Mouse (Mus musculus) induced T-regulatory cell, adult 2 months (primary cell): ENCODE data around the gene Eif4g1.

Experiments used
- DNase-seq: peaks from one replicate; pipeline ENCODE4 v3.0.0-alpha.2; 2012; ENCODE audit warnings: low read depth

Gene Eif4g1

DNA sequence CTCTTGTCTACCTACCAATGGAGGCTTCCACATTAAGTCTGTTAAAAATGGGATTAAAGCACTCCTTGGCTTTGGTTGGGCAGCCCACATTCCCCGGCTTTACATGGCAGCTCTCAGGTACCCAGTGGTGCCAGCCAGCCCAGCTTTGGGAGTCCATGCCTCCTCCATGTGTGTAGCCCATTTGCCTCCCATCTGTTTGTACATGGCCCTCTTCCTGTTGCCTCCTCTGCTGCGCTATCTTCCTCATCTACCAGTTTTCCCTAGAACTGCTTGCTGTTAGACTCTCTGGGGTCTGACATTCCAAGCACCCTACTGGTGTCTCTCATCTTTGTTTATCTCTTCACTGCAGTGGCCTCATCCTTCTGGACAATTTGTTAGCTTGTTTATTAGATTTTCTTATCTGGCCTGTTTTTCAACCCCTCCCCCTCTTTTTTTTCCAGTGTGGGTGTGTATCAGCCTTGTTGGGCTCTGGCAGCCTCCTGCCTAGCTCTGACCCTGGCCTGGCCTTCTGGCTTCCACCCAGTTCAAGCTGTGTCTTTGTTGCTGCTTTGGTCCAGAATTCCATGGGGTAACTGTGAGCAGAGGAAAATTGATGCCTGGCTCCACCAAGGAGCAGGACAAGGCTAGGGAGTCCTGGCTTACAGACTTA, 38.4 kb downstream of the Eif4g1 start:
- DNase-seq: no peak

- no peak for DNase-seq
Observed at GRCm38 (mm10) chr16:20708220-20708938, 40.3 kb downstream of the Eif4g1 start.

DNA sequence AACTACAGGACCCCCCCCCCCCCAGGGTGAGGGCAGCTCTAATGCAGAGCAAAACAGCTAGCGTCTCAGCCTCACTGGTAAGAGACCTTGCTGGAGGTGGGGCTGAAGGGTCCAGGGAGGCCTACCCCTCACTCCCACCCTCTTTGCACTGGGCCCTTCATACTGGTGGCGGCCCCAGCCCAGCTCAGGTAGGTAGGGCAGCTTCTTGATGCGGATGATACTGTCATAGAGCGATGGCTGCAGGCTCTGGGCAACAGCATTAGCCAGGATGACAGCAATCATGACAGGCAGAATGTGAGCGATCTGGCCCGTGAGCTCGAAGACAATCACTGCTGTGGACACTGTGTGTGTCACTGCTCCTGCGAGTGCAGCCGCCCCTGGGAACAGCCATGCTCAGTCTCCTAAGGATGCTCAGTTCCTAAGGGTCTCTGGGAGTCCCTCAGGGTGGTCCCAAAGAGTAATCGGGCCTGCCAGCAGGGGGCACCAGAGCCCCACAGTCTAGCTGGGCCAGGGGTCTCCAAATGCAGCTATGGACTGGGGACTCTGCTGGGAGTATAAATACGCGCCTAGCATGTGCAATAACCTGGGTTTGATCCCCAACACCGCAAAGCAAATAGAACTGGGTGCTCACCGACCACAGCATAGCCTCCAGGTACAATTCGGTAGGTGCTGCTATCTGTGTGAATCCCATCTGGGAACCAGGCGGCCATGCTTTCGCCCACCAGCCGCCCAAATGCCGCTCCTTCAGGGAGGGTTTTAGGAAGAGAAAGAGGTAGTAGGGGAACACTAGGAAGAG, 41.0 kb downstream of the Eif4g1 start:
- no peak for DNase-seq

- DNase-seq: no peak
Observed at GRCm38 (mm10) chr16:20710370-20710769, 42.3 kb downstream of the Eif4g1 start.

- peak; percentile 45 for DNase-seq
Observed at GRCm38 (mm10) chr16:20710810-20711209, 42.7 kb downstream of the Eif4g1 start.

- no peak for DNase-seq
Observed at GRCm38 (mm10) chr16:20712190-20712589, 44.1 kb downstream of the Eif4g1 start.

DNA sequence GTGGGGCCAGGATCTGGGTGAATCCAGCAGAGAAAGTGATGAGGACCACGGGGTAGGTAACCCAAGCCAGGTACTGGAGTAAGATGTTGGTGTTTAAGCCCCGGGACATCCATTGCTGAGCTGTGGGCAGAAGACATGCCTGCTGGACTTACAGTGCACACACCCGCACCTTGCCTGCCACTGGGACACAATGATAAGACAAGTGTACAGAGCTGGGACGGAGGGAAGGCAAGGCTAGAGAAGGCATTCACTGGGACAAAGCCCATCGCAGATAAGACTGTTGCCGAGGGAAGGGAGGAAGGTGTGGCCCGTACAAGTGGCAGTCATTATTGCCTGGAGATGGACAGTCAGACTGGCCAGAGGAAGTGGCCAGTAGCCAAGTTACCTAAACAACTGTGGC, 44.8 kb downstream of the Eif4g1 start:
- no peak for DNase-seq

- no peak for DNase-seq
Observed at GRCm38 (mm10) chr16:20714307-20715080, 46.4 kb downstream of the Eif4g1 start.

DNA sequence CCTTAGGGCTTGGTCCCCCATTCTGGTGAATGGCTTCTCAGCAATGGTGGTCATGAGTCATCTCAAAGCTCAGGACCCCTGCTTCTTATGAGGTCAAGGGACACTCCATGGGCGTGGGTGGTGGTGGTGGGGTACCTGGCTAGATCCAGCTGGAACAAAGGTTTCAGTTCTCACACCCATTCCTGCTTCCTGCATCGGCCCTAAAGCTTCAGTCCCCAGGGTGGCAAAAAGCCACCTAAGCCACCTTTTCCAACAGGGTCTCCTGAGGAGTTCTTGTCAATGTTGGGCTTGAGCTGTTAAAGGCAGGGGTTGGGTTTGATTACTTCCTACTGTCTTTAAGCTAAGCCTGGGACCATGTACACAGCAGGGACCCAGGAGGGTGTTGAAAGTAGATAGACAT, 47.0 kb downstream of the Eif4g1 start:
- no peak for DNase-seq

- no peak for DNase-seq
Observed at GRCm38 (mm10) chr16:20715566-20715965, 47.5 kb downstream of the Eif4g1 start.

DNA sequence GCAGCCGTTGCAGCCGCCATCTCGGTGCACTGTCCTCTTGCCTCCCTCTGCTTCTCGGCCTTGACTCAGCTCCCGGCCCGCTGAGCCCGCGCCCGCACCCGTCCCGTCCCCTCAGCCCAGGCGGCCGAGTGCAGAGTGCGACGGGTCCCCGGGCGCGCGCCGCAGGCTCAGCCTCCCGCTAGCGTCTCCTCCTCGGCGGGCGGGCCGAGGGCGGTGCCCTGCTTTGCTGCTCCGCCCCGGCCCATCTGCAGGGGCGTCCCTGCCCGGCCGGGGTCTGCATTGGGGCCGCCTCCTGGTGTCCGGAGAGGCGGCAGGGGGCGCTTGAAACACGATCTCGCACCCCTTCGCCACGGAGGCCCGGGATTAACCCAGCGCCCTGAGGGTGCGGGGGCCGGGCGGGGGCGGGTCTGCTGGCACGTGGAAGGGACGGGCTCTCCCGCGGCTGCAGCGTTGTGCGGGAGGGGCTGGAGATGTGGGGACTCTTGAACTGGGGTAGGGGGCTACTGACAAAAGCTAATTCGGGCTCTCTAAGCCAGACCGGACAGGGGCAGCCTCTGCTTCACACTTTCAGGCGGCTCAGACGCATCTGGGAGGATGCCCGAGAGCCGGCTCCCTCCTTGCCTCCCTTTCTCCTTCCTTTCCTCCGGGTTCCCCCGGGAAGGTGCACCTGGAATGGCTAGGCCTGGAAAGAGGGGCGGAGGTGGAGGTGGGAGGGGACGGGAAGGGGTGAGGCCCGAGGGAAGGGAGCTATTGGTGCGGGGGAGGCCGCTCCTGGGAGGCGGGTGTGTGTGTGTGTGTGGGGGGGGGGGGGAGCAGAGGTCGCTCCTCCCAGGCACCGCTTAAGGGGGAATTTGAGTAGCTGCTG, 48.1 kb downstream of the Eif4g1 start:
- peak; percentile 81 for DNase-seq

- no peak for DNase-seq
Observed at GRCm38 (mm10) chr16:20716841-20717180, 48.7 kb downstream of the Eif4g1 start.

DNA sequence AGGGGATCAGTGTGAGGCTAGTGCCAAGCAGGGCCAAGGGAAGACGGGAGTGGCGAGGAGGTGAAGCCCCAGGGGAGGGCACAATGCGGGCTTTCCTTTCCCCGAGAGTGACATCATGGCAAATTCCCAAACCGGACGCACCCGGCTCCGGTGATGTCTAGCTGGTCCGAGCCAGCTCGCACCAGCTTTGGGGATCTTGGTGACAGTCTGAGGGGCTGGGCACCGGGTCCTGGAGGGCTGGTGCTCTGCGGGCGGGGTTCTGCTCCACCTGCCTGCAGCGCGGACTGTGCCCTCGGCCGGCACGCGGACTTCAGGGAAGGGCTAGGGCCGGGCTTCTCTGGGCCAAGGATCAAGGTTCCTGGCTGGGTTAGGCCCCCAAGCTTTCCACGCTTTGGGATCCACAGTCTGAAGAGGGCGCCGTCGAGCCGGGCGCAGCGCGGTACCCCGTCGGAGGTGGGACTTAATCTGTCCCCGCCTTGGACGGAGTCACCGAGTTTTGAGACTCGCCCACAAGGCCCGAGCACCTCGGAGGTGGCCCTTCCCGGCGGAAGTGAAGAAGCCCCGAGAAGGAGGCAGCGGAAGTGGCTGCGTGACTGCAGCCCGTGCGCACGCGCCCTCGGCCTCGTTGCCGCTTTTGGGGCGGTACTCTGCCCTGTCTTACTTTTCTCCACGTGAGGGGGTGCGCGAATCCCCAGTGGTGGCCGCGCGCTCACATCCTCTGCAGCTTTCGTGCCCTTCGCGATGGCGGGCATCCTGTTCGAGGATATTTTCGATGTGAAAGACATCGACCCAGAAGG, 49.3 kb downstream of the Eif4g1 start, which contains the start of the genes Polr2h and Clcn2:
TSS of gene Polr2h (plus strand) at position 485 of the 797 bp plus-strand sequence.
TSS of gene Clcn2 (minus strand) at position 566 of the 797 bp plus-strand sequence.
- peak; percentile 98 for DNase-seq

DNA sequence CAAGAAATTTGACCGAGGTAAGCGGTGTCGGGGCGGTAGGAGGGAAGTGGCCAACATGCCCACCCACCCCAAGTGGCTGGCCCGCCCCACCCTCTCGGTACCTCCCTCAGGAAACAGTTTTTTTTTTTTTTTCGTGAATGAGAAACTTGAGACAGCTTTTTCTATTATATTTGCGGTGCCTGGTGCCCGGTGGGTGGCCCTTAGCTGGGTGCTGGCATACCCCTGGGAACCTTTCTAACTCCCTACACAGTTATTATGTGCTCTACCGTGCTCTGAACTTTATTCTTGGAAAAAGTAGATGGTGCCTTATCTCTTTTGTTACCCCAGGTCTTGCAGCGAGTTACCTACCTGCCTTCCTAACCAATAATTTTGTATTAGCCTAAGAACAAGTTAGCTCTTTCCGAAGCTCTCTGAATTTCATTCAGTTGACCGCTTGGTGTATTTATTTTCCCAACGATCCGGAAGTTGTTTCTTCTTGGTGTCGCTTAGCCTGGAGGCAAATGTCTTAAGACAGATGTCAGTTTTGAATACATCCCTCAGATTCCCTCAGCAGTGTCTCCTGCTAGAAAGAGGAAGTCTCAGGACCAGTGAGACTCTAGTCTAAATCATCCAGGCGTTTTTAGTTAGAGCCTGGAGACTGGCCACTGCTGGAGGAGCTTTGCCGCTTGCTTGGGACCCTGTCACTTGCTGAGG, 50.0 kb downstream of the Eif4g1 start:
- DNase-seq: no peak

DNA sequence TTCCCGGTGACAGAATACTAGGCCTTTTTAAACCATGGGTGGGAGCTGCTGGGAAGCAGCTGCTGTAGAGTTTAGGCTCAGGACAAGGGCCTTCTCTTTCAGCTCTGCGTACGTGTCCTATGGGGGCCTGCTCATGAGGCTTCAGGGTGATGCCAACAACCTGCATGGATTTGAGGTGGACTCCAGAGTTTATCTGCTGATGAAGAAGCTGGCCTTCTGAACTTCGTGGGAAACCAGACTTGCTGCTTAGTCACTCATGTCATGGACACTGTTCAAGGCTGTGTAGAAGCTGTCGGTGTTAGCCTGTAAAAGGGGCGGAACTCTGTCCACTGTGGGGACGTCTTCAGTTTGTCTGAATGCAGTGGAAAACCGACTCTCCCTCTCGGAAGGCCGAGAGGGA, 53.7 kb downstream of the Eif4g1 start:
- DNase-seq: no peak

- DNase-seq: no peak
Observed at GRCm38 (mm10) chr16:20722736-20723135, 54.6 kb downstream of the Eif4g1 start.

- no peak for DNase-seq
Observed at GRCm38 (mm10) chr16:20723247-20723646, 55.1 kb downstream of the Eif4g1 start.

GRCm38 (mm10) chr16:20724338-20724748, 56.2 kb downstream of the Eif4g1 start:
- DNase-seq: peak; percentile 36

- no peak for DNase-seq
Observed at GRCm38 (mm10) chr16:20725321-20725720, 57.2 kb downstream of the Eif4g1 start.

- no peak for DNase-seq
Observed at GRCm38 (mm10) chr16:20725750-20726149, 57.6 kb downstream of the Eif4g1 start.
